Mouse (Mus musculus) embryo, embryonic 11.5 days (tissue): Measurements from ENCODE around the gene Cutal.

ENCODE experiments used
- DNase-seq: peaks from one replicate; pipeline ENCODE4 v3.0.0-alpha.2; 2012; ENCODE audit warnings: low read depth, low spot score

The Cutal gene

DNA sequence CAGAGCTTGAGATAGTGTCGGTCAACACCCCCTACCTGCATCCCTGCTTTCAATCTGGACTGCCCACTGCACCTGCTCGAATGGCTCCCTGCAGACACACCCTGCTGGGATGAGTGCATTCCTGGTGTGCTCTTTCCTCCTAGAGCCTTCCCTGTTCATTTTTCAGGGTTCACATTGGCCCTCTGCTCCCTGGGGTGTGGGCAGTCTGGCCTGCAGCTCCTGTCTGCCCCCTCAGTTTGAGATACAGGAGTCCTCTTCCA, 40.6 kb downstream of the Cutal start:
- DNase-seq = no peak

- DNase-seq = no peak
Observed at GRCm38 (mm10) chr2:34915103-34915502, 40.9 kb downstream of the Cutal start.

- no peak for DNase-seq
Observed at GRCm38 (mm10) chr2:34920144-34920543, 45.9 kb downstream of the Cutal start.

DNA sequence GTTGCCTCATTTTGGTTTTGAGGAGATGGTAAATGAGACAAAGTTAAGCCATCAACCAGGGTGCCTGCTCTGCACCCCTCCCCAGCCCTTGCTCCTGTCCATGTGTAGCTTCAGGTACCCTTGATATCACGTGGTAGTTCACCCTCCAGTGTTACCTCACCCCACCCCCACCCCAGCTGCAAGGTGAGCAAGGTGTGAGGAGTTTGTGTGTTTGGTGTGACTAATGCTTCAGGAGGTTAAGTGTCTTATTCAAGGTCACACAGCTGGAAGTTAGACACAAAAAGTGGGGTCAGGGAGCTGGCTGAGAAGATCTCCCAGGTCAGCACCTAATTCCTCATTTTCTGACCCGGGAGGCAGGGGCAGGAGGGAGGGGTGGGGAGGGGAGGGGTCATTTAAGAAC, 48.5 kb downstream of the Cutal start:
- no peak for DNase-seq

DNA sequence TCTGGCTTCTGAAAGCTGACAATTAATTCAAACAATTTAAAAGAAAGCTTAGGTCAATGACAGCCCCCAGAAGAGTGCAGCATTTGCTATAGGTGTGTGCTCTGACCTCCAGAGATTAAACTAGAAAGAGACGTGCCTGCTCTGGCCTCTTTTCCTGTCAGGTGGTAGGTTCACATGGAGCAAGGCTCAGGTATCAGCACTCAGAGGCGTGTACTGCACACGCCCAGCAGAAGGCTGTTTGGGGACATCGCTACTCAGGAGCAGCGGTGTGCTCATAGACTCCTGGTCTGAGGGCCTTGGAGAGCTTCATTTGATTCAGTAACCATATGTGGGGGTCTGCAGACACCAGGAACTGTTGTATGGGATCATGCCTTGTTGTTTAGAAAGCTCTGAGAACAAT, 53.1 kb downstream of the Cutal start:
- DNase-seq = no peak

DNA sequence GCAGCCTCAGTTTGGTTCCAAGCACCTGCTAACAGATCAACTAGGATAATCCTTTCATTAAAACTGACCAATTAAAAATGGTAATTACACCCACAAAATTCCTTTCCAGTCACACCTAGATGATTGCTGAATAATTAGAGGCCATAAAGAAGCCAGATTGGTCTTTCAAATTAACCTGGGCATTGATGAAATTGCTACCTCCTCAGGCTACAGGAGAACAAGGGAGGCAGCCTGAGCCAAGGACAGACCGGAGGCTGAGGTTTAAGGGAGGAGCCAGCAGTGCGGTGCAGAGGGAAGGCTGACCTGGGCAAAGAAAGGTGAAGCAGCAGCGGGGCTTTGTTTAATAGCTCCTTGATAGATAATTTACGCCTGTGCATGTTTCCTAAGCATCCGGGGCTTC, 63.3 kb downstream of the Cutal start:
- DNase-seq = no peak

DNA sequence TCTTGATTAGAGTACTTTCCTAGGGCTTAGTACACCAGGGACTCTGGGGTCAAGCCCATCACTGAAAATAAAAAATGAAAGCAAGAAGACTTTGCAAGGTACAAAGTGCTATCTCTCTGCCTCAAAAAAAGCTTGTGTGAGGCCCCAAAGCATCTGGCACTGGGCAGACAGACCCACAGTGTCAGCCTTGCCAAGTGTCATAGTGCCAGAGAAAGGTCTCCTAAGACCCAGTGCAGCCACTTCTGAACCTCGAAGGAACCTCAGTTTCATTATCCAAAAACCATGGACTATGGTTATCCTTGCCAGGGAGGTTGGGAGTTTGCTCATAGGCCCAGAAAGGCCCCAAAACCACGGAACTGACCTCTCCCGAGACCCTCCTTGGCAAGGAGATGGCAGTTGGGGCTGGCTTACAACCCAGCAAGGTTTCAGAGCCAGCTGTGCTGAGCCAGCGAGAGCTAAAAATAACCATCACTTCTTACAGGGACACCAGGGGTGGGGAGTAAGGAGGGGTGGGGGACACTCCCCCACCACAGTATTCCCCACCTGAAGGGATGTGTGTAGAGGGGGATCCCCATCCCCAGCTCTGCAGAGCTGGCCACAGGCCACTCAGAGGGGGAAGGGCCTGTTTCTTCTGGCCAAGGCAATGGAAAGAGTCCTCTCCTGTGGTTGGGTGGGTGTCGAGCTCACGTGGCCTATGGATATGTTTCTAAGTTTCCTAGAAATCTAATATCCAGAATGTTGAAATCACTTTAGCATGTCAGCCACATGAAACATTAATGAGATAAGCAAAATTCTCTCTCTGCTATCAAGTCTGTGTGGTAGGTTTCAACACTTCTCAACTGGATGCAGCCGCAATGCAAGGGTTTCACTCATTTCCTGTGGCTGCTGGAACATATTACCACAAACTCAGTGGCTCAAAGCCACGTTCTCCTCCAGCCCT, 64.3 kb downstream of the Cutal start:
- no peak for DNase-seq

GRCm38 (mm10) chr2:34940246-34940645, 66.0 kb downstream of the Cutal start:
- no peak for DNase-seq

GRCm38 (mm10) chr2:34941061-34941675, 67.0 kb downstream of the Cutal start:
- DNase-seq = no peak
